9 mouse cellular contexts compared by ENCODE assay signal in genomic region chr8:105859314-105859713, GRCm38 (mm10). TPM values are rescaled to one million over a fixed set of nuclear protein-coding genes. Genes with fewer than 3 reads are reported as not detected.
DNase-seq lines count a peak whose midpoint lies in the region; ATAC-seq lines count a peak whose summit lies in the region.
"Had no signal": no experiment of that assay in that cellular context is flagged by ENCODE, and none has a peak within 500 bp of the region (broad histone marks: within the 10 kb centered on the region; RNA-seq: fewer than 3 reads in every experiment).

No protein-coding gene starts in this region.

- no peak for ATAC-seq in lung, embryonic 15.5 days (ENCODE audit: borderline replicate concordance, extremely low read depth, low FRiP score, low TSS enrichment)
- ATAC-seq in hindbrain, embryonic 13.5 days (ENCODE audit: low FRiP score): no peak
- ATAC-seq in midbrain, embryonic 14.5 days (ENCODE audit: low FRiP score, low TSS enrichment): no peak

- H3K4me2 ChIP-seq in lung, embryonic 15.5 days: peak overlapping the region; percentile 54; the same call in 1 of the 2 replicates
- H3K4me2 ChIP-seq in hindbrain, embryonic 13.5 days: no peak overlapping the region; the same call in 1 of the 2 replicates
- peak overlapping the region; percentile 74; the same call in 1 of the 2 replicates for H3K4me2 ChIP-seq in midbrain, embryonic 14.5 days (ENCODE audit: low read length)

- DNase-seq in lung, adult 18-20 months: no peak
- peak; percentile 87 for DNase-seq in c-Kit-positive CD71-positive TER-119-negative erythroid progenitor cells, embryonic 14.5 days (ENCODE audit: low read depth)
- no peak for DNase-seq in midbrain, embryonic 14.5 days
- no peak for DNase-seq in right cerebral cortex, postnatal 4 days
- DNase-seq in urinary bladder, adult 2 months (ENCODE audit: low spot score): no peak
- DNase-seq in cerebellum, adult 11 months: no peak
- DNase-seq: lung, postnatal 10 days had no signal

- H3K9me3 ChIP-seq in lung, embryonic 15.5 days: no peaks in the 10 kb centered on the region
- no peaks in the 10 kb centered on the region for H3K9me3 ChIP-seq in hindbrain, embryonic 13.5 days
- no peaks in the 10 kb centered on the region for H3K9me3 ChIP-seq in midbrain, embryonic 14.5 days (ENCODE audit: control insufficient read depth, low read length)

- H3K27ac ChIP-seq in lung, embryonic 15.5 days: peak overlapping the region; percentile 93
- H3K27ac ChIP-seq in hindbrain, embryonic 13.5 days: peak overlapping the region; percentile 96
- no peak overlapping the region for H3K27ac ChIP-seq in midbrain, embryonic 14.5 days (replicated peaks; ENCODE audit: low read depth, low read length)

- no peaks in the 10 kb centered on the region for H3K27me3 ChIP-seq in lung, embryonic 15.5 days
- no peaks in the 10 kb centered on the region for H3K27me3 ChIP-seq in hindbrain, embryonic 13.5 days
- no peaks in the 10 kb centered on the region for H3K27me3 ChIP-seq in midbrain, embryonic 14.5 days (ENCODE audit: control insufficient read depth, insufficient read depth, low read length)

- peak overlapping the region; percentile 48; the same call in 1 of the 2 replicates for H3K9ac ChIP-seq in lung, embryonic 15.5 days
- 0 out of 2 replicates have a peak overlapping the region, but pooled peaks have one; percentile 96 for H3K9ac ChIP-seq in hindbrain, embryonic 13.5 days
- H3K9ac ChIP-seq in midbrain, embryonic 14.5 days (replicated peaks; ENCODE audit: low read length): no peak overlapping the region; the same call in 1 of the 2 replicates

- H3K36me3 ChIP-seq in lung, embryonic 15.5 days: 0 out of 2 replicates have a peak, but pooled peaks cover 3% of the 10 kb centered on the region
- no peaks in the 10 kb centered on the region for H3K36me3 ChIP-seq in hindbrain, embryonic 13.5 days
- 0 out of 2 replicates have a peak, but pooled peaks cover 3% of the 10 kb centered on the region for H3K36me3 ChIP-seq in midbrain, embryonic 14.5 days (ENCODE audit: control insufficient read depth, insufficient read depth, low read length)

- H3K4me3 ChIP-seq in lung, embryonic 15.5 days: no peak overlapping the region; the same call in 1 of the 2 replicates
- H3K4me3 ChIP-seq in hindbrain, embryonic 13.5 days: no peak overlapping the region
- no peak overlapping the region for H3K4me3 ChIP-seq in midbrain, embryonic 14.5 days (replicated peaks; ENCODE audit: low read depth, low read length)

- WGBS in lung, embryonic 15.5 days: 56% methylated on average over 5 of the region's 5 CpGs
- 83% methylated on average over 5 of the region's 5 CpGs for WGBS in hindbrain, embryonic 13.5 days
- WGBS in midbrain, embryonic 14.5 days: 68% methylated on average over 5 of the region's 5 CpGs

- peaks cover 56% of the 10 kb centered on the region for H3K4me1 ChIP-seq in lung, embryonic 15.5 days
- peaks cover 78% of the 10 kb centered on the region for H3K4me1 ChIP-seq in hindbrain, embryonic 13.5 days (replicated peaks)
- peaks cover 46% of the 10 kb centered on the region for H3K4me1 ChIP-seq in midbrain, embryonic 14.5 days (ENCODE audit: control insufficient read depth, insufficient read depth, low read length)

RNA-seq across cellular contexts. Expression of gene Nutf2, which starts 1.1 kb away (rescaled TPM):
- polyA plus RNA-seq in lung, embryonic 15.5 days (2015; fragmentation: Nextera tagmentation; extraction: Ambion mirVana): 231 and 277 TPM in 2 replicates
- 186 and 205 TPM in 2 replicates for polyA plus RNA-seq in hindbrain, embryonic 13.5 days (2015; fragmentation: Nextera tagmentation; extraction: Ambion mirVana)
- polyA plus RNA-seq in midbrain, embryonic 14.5 days (2014; fragmentation: Nextera tagmentation; extraction: Ambion mirVana): 217 and 221 TPM in 2 replicates
- polyA plus RNA-seq in urinary bladder, adult 2 months (2012; rRNA removed): 79.8 and 95.3 TPM in 2 replicates

RNA-seq across cellular contexts. Expression of gene Thap11, which starts 4.4 kb away (rescaled TPM):
- polyA plus RNA-seq in lung, embryonic 15.5 days (2015; fragmentation: Nextera tagmentation; extraction: Ambion mirVana): 67.9 and 68.2 TPM in 2 replicates
- 58.7 and 60.6 TPM in 2 replicates for polyA plus RNA-seq in hindbrain, embryonic 13.5 days (2015; fragmentation: Nextera tagmentation; extraction: Ambion mirVana)
- 49.8 and 51.5 TPM in 2 replicates for polyA plus RNA-seq in midbrain, embryonic 14.5 days (2014; fragmentation: Nextera tagmentation; extraction: Ambion mirVana)
- polyA plus RNA-seq in urinary bladder, adult 2 months (2012; rRNA removed): 42.2 and 44.4 TPM in 2 replicates

RNA-seq across cellular contexts. Expression of gene Cenpt, which starts 6.2 kb away (rescaled TPM):
- polyA plus RNA-seq in lung, embryonic 15.5 days (2015; fragmentation: Nextera tagmentation; extraction: Ambion mirVana): 45.2 and 45.4 TPM in 2 replicates
- polyA plus RNA-seq in hindbrain, embryonic 13.5 days (2015; fragmentation: Nextera tagmentation; extraction: Ambion mirVana): 59.7 and 61.1 TPM in 2 replicates
- polyA plus RNA-seq in midbrain, embryonic 14.5 days (2014; fragmentation: Nextera tagmentation; extraction: Ambion mirVana): 46.7 and 55.7 TPM in 2 replicates
- polyA plus RNA-seq in urinary bladder, adult 2 months (2012; rRNA removed): 14.5 and 21.2 TPM in 2 replicates

RNA-seq across cellular contexts. Expression of gene Edc4, which starts 21.4 kb away (rescaled TPM):
- 46.5 and 50.6 TPM in 2 replicates for polyA plus RNA-seq in lung, embryonic 15.5 days (2015; fragmentation: Nextera tagmentation; extraction: Ambion mirVana)
- 49.3 and 50.3 TPM in 2 replicates for polyA plus RNA-seq in hindbrain, embryonic 13.5 days (2015; fragmentation: Nextera tagmentation; extraction: Ambion mirVana)
- 47.8 and 49.2 TPM in 2 replicates for polyA plus RNA-seq in midbrain, embryonic 14.5 days (2014; fragmentation: Nextera tagmentation; extraction: Ambion mirVana)
- polyA plus RNA-seq in urinary bladder, adult 2 months (2012; rRNA removed): 38.1 and 44.6 TPM in 2 replicates

RNA-seq across cellular contexts. Expression of gene Tsnaxip1, which starts 31.8 kb away (rescaled TPM):
- polyA plus RNA-seq in lung, embryonic 15.5 days (2015; fragmentation: Nextera tagmentation; extraction: Ambion mirVana): 1.3 and 1.5 TPM in 2 replicates
- polyA plus RNA-seq in hindbrain, embryonic 13.5 days (2015; fragmentation: Nextera tagmentation; extraction: Ambion mirVana): 0.80 and 1.6 TPM in 2 replicates
- 0.24 and 0.32 TPM in 2 replicates for polyA plus RNA-seq in midbrain, embryonic 14.5 days (2014; fragmentation: Nextera tagmentation; extraction: Ambion mirVana)
- polyA plus RNA-seq in urinary bladder, adult 2 months (2012; rRNA removed): not detected in 2 replicates
